Mouse (Mus musculus) heart, adult 2 months (tissue): ENCODE data around the gene Ngp.

Experiments used
- CTCF ChIP-seq: fragments of 200-600 bp; IDR thresholded peaks from 2 replicates; pipeline ENCODE4 v1.8.1; 2022; ENCODE audit warnings: antibody characterized with exemption, mild to moderate bottlenecking, moderate library complexity
- POLR2A ChIP-seq: fragments of 200-500 bp; IDR thresholded peaks from 2 replicates; pipeline ENCODE4 v1.6.1; 2011; ENCODE audit warnings: mild to moderate bottlenecking, low read depth, low read length, control low read depth; ENCODE audit not compliant: insufficient read depth

DNA sequence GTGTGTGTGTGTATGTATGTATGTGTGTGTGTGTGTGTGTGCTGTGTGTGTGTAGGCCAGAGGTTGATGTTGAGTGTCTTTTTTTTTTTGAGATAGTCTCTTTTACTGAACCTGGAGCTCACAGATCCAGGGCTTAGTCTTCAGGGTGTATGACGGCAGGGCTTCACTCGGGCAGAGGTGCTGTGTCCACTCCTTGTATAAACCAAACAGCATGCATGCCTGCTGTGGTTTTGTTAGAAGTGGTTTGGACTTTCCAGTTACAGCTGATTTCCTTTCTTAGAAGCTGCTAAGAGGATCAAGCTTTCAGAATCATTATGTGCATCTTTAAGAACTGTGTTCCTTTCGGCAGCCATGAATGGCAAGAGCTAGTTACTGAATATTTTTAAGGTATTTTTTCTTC, 38.4 kb downstream of the Ngp start:
- TF ChIP-seq CTCF = no peak
- no peak for TF ChIP-seq POLR2A
